Mouse (Mus musculus) myocyte (in vitro differentiated cells): ENCODE measurements around the gene B3gnt3.

Experiments used
- CEBPB ChIP-seq: IDR thresholded peaks from 2 replicates; pipeline ENCODE4 v1.6.1; 2011; ENCODE audit warnings: mild to moderate bottlenecking, moderate library complexity; ENCODE audit not compliant: poor library complexity, insufficient read depth, severe bottlenecking
- E2F4 ChIP-seq: IDR thresholded peaks from one replicate; pipeline ENCODE4 v1.6.1; 2011; ENCODE audit warnings: mild to moderate bottlenecking, control low read depth, moderate library complexity; ENCODE audit not compliant: insufficient read depth
- MAX ChIP-seq: IDR thresholded peaks from one replicate; pipeline ENCODE4 v1.6.1; 2011; ENCODE audit warnings: low read depth, mild to moderate bottlenecking, control low read depth
- POLR2A ChIP-seq: IDR thresholded peaks from one replicate; pipeline ENCODE4 v1.6.1; 2011; ENCODE audit warnings: low read depth, mild to moderate bottlenecking, control low read depth, moderate library complexity; ENCODE audit not compliant: insufficient read length
- POLR2AphosphoS2 ChIP-seq: IDR thresholded peaks from one replicate; pipeline ENCODE4 v1.6.1; 2011; ENCODE audit warnings: low read depth, control low read depth; ENCODE audit not compliant: insufficient read length
- REST ChIP-seq: IDR thresholded peaks from one replicate; pipeline ENCODE4 v1.6.1; 2011; ENCODE audit warnings: mild to moderate bottlenecking, control low read depth, moderate library complexity; ENCODE audit not compliant: insufficient read depth, insufficient read length
- SRF ChIP-seq: IDR thresholded peaks from one replicate; pipeline ENCODE4 v1.6.1; 2011; ENCODE audit warnings: low read depth; ENCODE audit not compliant: control insufficient read depth, insufficient read length
- USF1 ChIP-seq: IDR thresholded peaks from one replicate; pipeline ENCODE4 v1.6.1; 2011; ENCODE audit warnings: low read depth, mild to moderate bottlenecking, control low read depth, moderate library complexity

- no peak for TF ChIP-seq POLR2A
- no peak for TF ChIP-seq REST
- no peak for TF ChIP-seq E2F4
- TF ChIP-seq MAX = no peak
- TF ChIP-seq CEBPB = no peak
- no peak for TF ChIP-seq SRF
- TF ChIP-seq USF1 = no peak
- no peak for TF ChIP-seq POLR2AphosphoS2
These were observed 16.0 kb downstream of the B3gnt3 start for GRCm38 (mm10) chr8:71685573-71685972.
